Mouse (Mus musculus): ENCODE data around the gene Tfap4.
"Not testable (repeated sequence)": the region's sequence is repeated elsewhere in the genome, so short reads cannot be mapped to it uniquely, and the experiment has no call there.

The Tfap4 gene

DNA sequence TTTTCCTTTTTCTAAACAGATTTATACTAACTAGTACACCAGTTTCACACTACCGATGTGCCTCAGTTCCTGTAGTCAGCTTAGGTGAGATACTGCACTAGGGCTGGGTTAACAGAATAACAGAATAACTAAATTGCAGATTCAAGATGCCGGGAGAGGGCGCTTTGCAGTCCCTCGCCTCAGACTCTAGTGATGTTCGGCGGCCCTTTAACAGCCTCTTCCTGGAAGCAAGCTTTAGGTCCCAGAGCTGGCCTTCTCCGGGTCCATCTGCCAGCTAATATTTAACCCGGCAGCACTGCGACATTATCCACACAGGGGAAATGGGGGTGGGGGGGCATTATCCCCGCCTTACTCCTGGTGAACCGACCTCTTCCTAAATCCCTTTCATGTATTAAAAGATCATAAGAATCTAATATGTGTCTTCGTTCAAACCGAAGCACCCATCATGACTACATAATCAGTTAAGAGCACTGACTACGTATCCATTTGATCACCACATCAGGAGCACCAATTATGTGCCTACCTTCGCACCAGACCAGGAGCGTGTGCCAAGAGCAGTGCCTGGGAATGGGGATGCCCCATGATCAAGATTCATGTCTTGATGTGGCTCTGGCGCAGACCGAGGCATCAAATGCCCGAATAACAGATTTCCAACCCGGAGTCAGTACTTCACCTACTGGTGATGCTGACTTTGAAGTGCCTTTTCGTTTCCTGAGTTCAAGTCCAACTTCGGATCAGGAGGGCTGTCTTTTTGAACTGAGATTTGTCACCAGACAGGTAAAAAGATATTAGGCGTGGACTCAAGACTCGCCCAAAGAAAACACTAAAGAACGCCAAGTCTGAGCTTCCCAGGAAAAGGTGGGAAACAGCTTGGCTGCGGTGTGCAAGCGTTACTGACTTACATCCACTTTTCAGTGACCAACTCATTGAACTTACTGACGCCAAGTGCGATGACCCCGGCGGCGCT is 33.5 kb upstream of the Tfap4 start:
- peak; percentile 83 to 86 for DNase-seq

- no peak for DNase-seq
Observed at GRCm38 (mm10) chr16:4590236-4590635, 30.6 kb upstream of the Tfap4 start.

DNA sequence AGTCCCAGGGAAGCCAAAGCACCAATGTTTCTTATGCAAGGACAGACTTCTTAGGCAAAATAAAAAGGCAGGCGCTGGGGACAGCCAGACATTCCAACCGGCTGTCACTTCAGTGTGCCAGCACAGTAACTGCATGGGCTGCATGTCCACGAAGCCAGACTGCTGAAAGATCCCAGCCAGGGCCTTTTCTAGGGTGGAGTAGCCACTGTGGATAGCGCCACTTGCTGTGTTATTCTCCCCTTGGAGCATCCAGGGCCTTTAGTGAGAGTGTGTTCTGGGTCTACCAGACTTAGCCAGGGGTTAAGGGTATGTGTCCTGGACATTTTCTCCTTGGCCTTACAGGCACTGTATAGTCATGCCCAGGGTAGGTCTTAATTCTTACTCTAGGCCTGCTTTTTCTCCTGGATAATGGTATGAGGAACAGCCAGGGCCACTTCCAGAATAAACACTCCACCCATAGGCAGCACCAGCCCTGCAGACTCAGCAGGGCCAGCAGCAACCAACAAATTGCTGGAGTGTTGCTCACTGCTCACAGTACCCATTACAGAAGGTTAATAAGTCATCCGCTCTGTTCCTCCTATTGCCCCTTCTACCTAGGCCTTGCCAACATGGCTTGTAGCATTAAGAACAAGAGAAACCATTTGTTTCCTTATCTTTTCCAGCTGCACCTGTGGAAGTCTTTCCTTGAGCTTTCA is 28.0 kb upstream of the Tfap4 start:
- DNase-seq = peak; percentile 43 to 52

DNA sequence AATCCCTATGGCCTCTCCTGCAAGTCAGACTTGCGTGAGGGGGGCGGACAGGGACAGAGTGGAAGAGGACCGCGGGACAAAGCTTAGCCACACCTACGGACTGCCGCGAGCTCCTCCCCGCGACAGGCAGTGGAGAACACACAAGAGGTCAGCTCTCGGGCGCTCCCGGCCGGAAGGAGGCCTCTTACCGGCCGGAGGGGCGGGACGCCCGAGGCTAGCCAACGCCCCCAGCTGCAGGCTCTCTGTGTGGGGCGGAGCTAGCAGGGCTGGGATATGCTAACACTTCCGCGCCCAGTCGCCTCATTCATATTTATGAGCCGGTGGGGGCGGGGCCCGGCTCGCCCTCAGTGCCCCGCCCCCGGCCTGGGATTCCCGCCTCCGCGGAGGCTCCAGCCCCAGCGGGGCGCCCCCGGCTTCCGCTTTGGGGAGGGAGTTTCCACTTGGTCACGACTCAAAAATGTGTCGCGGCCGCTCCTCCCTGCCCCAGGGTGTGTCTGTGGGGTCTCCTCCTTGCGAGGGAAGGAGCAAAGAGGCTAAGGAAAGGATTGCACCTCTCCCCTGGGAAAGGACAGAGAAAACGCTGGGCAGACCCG is 27.0 kb upstream of the Tfap4 start:
- peak; percentile 92 to 96 for DNase-seq

DNA sequence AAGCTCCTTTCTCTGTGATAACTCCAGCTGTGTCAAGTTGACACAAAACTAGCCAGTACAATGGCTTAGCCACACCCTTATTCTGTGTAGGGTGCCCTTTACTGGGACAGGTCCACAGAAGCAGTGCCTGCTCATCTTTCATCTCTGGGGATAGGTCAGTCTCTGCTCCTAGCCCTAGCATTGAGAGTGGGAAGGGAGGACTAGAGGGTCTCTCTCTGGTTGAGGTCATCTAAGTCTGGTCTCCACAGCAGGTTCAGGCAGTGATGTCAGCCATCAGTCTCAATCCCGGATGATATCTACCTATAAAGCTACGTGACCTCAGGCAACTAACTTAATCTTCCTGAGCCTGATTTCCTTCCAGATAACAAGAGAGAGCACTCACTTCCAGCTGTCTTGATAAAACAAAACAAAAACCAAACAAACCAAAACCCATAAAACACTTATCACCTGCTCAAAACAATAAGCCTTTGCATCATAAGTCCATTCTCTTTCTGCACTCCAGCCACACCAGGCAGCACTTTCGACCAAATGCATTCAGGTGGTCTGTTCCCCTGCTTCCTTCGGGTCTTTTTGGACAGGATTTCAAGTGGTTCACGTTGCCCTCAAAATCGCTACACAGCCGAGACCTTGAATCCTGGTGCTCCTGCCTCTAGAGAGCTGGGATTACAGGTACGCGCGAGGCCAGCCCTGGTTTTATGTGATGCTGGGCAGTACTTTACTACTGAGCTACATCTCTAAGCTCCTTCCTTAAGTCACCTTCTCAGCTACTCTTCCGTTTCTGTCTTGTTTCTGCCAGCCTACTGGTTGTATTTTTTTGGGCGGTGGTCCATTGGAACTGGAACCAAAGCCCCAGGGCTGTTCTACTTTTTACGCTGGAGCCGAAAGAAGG is 26.2 kb upstream of the Tfap4 start:
- no peak for DNase-seq

- no peak for DNase-seq
Observed at GRCm38 (mm10) chr16:4584438-4584837, 24.8 kb upstream of the Tfap4 start.

DNA sequence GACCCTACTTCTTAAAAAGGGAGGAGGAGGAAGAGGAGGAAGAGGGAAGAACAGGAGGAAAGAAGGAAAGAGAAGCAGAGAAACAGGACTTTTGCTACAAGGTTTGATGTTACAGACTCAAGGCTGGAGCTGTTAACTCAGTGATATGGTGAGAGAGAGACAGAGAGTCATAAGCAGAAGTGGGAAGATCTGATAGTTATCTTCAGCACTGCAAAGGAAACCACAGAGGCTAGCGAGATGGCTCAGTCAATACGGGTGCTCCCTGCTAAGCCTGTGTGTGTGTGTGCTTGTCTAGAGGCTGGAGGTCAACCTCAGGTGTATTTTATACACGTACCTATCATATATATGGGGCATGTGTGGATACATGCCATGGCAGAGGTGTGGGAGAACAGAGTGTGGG is 24.2 kb upstream of the Tfap4 start:
- DNase-seq = no peak

- DNase-seq = not testable (repeated sequence)
Observed at GRCm38 (mm10) chr16:4581179-4581578, 21.5 kb upstream of the Tfap4 start.

DNA sequence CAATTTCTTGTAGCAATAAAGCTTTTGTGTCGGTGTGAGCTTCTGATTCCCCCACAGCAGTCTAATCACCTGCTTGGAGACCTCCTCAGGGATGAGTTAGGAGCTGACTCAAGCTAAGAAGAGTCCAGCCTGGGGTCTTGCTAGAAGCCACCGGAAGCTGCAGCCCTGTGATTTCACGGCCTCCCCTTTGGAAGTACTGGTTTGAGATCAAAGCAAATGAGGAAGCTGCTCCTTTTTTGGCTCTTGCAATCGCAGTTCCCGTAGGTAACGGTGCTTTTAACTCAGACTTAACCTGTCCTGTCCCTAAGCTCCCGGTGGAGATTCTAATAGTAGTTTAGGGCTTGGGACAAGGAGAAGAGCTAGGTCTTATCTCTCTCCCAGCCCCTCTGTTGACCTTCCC is 19.0 kb upstream of the Tfap4 start:
- no peak for DNase-seq

DNA sequence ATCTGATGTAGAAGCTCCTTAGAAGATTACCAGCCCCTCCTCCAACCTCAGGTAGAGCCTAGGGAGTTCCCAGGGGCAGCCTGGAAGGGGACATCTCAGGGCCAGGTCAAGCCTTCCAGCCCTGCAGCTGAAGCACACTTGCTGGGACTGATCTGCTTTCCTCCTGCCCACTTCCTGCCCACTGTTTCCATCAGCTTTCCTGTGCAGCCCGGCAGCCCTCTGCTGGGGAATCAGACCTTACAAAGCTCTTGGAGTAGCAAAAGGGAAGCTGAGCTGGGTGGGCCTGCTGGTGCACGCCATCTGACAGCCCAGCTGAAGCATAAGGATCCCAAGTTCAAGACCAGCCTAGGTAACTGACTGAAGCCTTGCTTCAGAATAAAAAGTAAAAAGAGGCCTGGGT is 17.2 kb upstream of the Tfap4 start:
- no peak for DNase-seq

DNA sequence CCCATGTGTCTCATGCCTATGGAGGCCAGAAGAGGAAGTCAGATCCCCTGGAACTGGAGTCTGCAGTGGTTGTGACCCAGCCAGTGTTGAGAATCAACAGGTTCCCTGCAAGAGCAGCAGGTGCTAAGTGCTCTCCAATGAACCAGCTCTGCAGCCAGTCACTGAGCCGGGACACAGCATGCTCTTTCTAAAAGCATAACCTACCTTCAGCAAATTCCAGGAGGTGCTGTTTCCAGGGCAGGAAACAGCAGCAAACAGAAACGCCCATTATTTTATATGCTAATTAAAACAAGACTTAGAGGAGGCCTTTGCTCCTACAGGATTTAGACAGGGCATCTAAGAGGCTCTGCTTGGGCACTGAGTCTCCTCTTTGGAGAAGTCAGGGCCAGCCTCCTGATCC is 16.4 kb upstream of the Tfap4 start:
- DNase-seq = no peak

- DNase-seq = no peak
Observed at GRCm38 (mm10) chr16:4570737-4571136, 11.1 kb upstream of the Tfap4 start.

DNA sequence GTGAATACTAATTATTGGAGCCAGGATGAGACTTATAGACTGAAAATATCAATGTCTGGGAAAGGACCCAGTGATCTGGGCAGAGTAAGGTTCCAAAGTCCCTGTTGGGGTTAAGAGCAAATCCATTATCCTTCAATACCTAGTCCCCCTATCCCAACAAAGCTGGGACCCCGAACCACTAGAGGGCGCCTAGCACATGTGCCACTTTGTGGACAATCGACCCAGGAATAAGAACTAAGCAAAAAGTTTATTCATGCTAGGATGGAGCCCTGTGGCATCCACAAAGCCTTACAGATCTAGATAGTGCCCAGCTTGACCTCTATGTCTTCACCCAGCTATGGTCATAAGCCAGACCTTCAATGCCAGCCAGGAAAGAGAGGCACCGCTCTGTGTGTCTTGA is 8.3 kb upstream of the Tfap4 start:
- DNase-seq = peak; percentile 94 to 96

- peak; percentile 86 to 87 for DNase-seq
Observed at GRCm38 (mm10) chr16:4560145-4560952, 695 bp upstream of the Tfap4 start.

- peak; percentile 76 to 82 for DNase-seq
Observed at GRCm38 (mm10) chr16:4558980-4559631, 548 bp downstream of the Tfap4 start.

DNA sequence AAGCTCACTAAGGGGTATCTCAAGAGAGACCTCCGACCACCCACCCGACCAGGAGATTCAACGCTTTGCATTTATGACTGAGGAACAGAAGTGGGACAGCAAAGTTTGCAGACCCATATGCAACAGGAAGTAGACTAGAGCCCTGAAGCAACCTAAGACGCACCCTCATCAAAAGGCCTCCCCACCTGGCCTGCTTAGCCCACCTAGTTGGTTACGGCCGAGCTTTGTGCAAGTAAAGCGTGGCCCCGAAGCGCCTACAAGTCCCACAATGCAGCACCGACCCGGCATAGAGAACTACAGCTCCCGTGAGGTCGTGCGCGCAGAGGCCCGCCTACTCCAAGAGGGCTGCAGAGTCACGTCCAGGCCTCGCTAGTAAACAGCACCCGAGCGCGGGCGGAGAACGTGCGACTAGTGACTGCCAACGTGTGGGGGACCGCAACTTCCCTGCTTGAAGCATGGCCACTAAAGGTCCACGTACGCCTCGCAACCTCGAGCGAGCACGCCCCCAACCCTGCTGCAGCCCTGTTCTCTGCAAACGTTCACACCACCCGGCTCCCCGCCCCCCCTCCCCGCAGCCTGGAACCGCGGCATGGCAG is 1.2 kb downstream of the Tfap4 start:
- DNase-seq = peak; percentile 91 to 95

- DNase-seq = peak; percentile 62 to 70
Observed at GRCm38 (mm10) chr16:4557949-4558348, 1.7 kb downstream of the Tfap4 start.

- no peak for DNase-seq
Observed at GRCm38 (mm10) chr16:4557085-4557484, 2.6 kb downstream of the Tfap4 start.

DNA sequence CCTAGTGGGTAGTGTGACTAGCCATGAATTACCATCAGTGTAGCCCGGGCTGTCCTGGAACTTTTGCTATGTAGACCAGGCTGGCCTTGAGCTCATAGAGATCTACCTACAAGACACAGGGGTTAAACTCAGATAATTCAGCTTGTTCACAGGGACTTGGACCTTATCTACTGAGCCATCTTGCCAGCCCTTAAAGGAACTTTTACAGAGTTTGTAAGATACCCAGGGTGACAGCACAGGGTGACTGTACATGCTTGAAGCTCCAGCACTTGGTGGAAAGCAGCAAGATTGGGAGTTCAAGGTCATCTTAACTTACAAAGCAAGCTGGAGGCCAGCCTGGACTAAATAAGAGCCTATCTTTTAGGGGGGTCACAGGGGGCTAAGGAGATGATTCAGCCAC is 4.1 kb downstream of the Tfap4 start:
- DNase-seq = no peak

DNA sequence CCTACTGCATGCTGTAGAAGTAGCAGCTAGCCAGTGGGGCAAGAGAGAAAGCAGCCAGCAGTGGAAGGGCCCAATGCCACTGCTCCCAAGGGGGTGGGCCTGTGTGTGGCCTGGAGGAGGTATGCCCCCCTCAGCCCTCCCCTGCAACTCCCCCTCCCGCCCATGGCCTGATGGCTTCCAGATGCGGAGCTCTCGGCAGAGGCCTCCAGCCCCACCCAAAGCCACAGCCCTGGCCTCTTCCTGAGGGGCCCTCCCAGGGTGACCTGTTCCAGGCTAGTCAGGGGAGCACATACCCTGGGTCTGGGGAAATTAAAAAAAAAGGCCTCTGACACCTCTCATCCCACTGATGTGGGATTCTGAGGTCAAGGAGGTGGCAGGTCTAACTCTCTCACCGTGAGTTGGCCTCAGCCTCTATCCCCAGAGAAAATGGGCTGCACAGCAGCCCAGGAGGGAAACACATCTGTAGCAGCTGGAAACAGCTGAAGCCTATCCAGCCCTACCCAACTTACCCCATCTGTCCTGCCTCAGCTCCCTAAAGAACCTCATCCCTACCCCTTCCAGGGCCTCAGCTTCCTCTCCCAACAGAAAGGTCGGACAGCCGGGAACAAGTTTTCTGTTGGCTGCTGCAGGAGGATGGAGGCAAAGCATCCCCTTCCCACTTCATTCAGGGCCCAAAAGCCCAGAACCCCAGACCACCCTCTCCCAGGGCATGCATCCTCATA is 6.7 kb downstream of the Tfap4 start:
- DNase-seq = no peak
